Mouse (Mus musculus): ENCODE results near the gene Spout1. TPM values are rescaled to one million over a fixed set of nuclear protein-coding genes. Genes with fewer than 3 reads are reported as not detected.
A peak's percentile ranks its signal among the peaks of the same experiment; 100 is the strongest.

Spout1 gene
- total RNA-seq (2017), result 8.3 and 15.7 TPM in 2 replicates

GRCm38 (mm10) chr2:30177700-30178675 lies at the start of gene Spout1:
Gene Spout1 (minus strand): TSS chr2:30178459.
- peak; percentile 97 for ATAC-seq (ENCODE audit: extremely low read depth, insufficient number of reproducible peaks, low FRiP score, poor library complexity, severe bottlenecking)

DNA sequence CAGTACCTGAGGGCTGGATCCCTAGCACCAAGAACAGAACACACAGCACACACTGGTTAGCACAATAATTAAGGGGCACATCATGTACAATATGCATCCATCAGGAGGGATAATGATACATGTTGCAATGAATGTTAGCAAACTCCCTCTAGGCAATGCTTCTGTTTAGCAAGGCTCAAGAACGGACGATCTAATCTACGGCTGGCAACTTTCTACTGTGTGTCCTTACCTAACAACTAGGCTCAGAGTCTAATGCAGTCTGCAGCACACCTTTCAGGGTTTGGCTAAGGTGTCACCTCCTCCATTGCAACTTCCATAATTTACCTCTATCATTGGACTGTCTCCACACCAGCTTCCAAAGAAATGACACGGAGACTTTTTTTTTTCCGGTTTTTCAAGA lies 38.0 kb upstream of the Spout1 start:
- ATAC-seq (ENCODE audit: extremely low read depth, insufficient number of reproducible peaks, low FRiP score, poor library complexity, severe bottlenecking), result no peak

DNA sequence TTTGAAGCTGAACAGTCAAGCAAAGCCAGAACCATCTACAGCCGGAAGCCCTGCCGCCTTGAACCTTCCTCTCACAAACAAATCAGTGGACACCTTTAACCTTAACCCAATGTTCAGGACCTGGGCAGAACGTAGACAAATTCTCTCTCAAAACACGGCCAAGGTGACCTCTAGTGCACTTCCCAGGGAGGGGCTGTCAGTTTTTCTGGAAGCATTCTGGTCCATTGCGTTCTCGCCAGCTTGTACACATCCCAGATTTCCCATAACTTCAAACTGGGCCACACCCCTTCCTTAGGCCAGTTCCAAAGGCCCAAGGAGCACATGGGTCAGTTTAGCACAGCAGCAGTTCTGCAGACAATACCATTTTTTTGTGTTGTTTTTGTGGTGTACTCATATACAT lies 37.2 kb upstream of the Spout1 start:
- ATAC-seq (ENCODE audit: extremely low read depth, insufficient number of reproducible peaks, low FRiP score, poor library complexity, severe bottlenecking), result no peak

DNA sequence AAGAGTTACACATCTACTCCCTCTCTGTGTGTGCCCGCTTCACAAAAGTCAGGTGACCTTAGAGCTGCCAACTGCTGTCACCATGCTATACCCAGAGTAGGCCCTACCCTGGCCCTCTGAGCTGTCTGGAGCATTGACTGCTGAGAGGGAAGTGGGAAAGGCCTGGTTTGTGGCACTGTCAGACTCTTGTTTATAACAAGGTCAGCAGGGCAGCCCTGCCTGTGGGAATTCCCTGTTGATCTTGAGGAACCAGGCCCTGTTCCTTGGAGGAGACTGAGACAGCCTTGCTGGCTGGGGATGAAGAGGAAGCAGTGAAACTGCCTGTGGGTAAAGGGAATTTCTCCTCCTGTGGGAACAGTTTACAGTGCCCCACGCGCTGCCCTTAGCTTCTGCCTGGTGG lies 36.5 kb upstream of the Spout1 start:
- ATAC-seq (ENCODE audit: extremely low read depth, insufficient number of reproducible peaks, low FRiP score, poor library complexity, severe bottlenecking), result no peak

- ATAC-seq (ENCODE audit: extremely low read depth, insufficient number of reproducible peaks, low FRiP score, poor library complexity, severe bottlenecking), result no peak
These were observed 34.7 kb upstream of the Spout1 start for GRCm38 (mm10) chr2:30212951-30213350.

- no peak for ATAC-seq (ENCODE audit: extremely low read depth, insufficient number of reproducible peaks, low FRiP score, poor library complexity, severe bottlenecking)
These were observed 33.9 kb upstream of the Spout1 start for GRCm38 (mm10) chr2:30212169-30212545.

- ATAC-seq (ENCODE audit: extremely low read depth, insufficient number of reproducible peaks, low FRiP score, poor library complexity, severe bottlenecking), result no peak
These were observed 33.3 kb upstream of the Spout1 start for GRCm38 (mm10) chr2:30211408-30212168.

DNA sequence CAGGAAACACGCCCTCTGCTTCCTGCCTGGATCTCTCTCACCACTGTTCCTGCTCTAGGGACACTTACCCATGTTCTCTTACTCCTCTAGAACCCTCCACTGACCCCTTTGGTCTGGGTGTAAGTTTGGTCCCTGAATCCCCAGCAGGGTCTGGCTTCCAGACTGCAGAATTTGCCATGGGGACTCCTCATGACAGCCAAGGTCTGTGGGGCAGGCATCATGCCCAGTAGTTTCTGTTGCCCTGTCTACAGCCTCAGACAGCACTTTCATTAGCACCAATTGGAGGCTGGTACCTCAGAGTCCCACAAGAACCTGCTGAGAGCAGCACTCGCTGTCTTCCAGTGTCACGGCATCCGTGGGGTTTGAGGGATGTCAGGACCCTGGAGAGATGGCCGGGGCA lies 29.6 kb upstream of the Spout1 start:
- ATAC-seq (ENCODE audit: extremely low read depth, insufficient number of reproducible peaks, low FRiP score, poor library complexity, severe bottlenecking), result no peak

DNA sequence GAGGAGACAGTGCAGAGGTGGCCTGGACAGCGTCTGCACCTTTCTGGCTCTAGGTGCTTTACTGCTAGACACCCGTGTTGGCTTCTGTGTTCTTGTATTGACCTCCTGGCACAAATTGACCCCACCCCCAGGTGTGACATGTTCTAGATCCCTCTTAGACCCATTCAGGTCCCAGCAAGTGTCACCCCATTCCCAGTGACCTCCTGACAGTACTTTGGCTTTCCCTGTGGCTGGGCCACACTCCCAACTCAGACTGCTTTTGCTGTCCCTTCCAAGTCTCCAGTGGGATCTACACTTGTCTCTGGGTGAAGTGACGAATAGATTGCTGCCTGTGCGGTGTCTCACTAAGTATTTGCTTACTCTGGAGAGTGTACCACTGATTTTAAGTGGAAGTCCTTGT lies 29.1 kb upstream of the Spout1 start:
- ATAC-seq (ENCODE audit: extremely low read depth, insufficient number of reproducible peaks, low FRiP score, poor library complexity, severe bottlenecking), result no peak

DNA sequence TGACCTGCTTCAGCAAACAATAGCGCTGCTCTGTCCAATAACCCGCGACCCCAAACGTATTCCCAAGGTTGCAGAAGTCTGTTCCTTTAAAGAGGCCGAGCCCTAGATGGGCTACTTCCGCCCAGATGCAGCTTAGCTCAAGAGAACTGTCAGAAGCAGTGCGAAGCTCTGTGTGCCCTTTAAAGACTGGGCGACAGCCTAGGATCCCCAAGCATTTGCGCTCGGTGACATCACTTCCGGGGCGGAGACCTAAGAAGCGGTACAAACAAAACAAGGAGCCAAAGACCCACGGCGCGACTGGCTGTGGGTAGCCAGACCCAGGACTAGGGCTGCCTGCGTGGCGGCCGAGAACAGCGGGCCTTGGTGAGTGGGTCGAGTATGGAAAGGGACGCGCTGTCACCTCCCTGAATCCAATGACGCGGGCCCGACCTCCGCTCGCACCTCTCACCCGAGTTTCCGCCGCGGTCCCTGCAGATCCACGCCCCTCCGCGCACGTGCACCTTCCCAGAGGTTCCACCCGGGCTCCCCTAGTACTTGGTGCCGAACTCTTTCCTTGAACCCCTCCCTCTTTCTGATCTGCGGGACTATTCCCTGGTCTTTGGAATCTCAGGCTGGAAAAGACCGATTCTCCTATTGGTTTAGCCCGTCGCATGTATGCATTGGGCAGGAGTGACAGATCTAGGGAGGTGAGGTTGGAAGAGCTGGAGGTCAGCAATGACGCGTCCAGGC lies 27.5 kb upstream of the Spout1 start, which contains the start of gene Kyat1:
TSS of gene Kyat1 (minus strand) at position 219 of the 729 bp plus-strand sequence.
- peak; percentile 91 for ATAC-seq (ENCODE audit: extremely low read depth, insufficient number of reproducible peaks, low FRiP score, poor library complexity, severe bottlenecking)

GRCm38 (mm10) chr2:30205255-30205628 lies 27.0 kb upstream of the Spout1 start:
- ATAC-seq (ENCODE audit: extremely low read depth, insufficient number of reproducible peaks, low FRiP score, poor library complexity, severe bottlenecking), result 0 out of 2 replicates have a peak, but pooled peaks have one; percentile 2

- ATAC-seq (ENCODE audit: extremely low read depth, insufficient number of reproducible peaks, low FRiP score, poor library complexity, severe bottlenecking), result no peak
These were observed 25.2 kb upstream of the Spout1 start for GRCm38 (mm10) chr2:30203439-30203838.

DNA sequence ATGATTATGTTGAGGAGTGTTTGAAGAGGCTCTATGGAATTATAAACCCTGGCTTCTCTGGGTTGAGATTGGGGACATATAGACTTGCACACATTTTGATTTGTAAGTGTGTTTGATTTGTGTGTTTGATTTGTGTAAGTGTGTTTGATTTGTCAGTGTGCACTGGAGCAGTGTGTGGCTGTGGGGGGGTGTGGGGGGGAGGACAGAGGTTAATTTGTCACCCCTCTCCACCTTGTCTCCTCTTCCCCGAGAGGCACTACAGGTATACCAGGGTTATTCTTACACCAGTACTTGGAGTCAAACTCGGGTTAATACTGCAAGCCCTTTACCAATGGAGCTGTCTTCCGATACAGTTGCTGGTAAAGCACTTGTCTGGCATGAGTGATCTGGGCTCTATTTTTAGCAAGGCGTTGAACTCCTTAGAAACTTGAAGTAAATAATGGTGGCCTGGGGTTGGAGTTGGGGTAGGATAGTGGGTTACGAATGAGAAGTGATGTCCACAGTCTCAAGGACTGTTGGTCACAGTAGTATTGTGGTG lies 22.2 kb upstream of the Spout1 start:
- no peak for ATAC-seq (ENCODE audit: extremely low read depth, insufficient number of reproducible peaks, low FRiP score, poor library complexity, severe bottlenecking)

- ATAC-seq (ENCODE audit: extremely low read depth, insufficient number of reproducible peaks, low FRiP score, poor library complexity, severe bottlenecking), result no peak
These were observed 21.7 kb upstream of the Spout1 start for GRCm38 (mm10) chr2:30199984-30200383.

DNA sequence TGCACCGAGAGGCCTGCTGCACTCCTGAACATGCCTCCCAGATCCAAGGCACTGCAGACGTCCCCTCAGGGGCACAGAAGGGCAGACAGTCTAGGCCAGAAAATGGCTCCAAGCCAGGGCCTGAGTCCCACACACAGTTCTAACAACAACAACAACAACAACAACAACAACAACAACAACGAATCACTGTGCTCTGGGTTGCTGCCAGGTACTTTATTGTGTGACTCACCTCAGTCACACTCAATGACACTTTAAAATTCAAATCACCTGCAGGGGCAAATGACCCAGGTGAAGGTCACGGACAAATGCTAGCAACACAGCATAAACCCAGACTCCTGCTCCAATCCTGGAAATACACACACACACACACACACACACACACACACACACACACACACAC lies 19.8 kb upstream of the Spout1 start:
- ATAC-seq (ENCODE audit: extremely low read depth, insufficient number of reproducible peaks, low FRiP score, poor library complexity, severe bottlenecking), result no peak

DNA sequence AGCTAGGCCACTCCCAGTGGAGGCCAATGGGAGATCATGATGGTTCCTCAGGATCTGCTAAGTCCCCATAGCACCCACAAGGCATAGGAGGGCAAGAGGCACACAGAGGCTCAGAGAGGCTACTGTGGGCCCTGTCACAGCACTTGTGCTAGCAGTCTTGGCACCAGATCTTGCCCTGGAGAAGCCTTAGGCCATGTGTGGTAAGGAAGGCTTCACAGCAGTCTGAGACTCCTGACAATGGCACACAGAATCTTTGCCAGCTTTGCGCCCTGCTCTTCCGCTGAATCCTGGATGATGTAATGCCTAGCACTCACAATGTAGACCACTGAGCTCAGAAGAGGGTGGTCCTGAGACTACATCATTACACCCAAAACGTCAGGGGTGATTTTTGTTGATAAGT lies 16.4 kb upstream of the Spout1 start:
- ATAC-seq (ENCODE audit: extremely low read depth, insufficient number of reproducible peaks, low FRiP score, poor library complexity, severe bottlenecking), result no peak

DNA sequence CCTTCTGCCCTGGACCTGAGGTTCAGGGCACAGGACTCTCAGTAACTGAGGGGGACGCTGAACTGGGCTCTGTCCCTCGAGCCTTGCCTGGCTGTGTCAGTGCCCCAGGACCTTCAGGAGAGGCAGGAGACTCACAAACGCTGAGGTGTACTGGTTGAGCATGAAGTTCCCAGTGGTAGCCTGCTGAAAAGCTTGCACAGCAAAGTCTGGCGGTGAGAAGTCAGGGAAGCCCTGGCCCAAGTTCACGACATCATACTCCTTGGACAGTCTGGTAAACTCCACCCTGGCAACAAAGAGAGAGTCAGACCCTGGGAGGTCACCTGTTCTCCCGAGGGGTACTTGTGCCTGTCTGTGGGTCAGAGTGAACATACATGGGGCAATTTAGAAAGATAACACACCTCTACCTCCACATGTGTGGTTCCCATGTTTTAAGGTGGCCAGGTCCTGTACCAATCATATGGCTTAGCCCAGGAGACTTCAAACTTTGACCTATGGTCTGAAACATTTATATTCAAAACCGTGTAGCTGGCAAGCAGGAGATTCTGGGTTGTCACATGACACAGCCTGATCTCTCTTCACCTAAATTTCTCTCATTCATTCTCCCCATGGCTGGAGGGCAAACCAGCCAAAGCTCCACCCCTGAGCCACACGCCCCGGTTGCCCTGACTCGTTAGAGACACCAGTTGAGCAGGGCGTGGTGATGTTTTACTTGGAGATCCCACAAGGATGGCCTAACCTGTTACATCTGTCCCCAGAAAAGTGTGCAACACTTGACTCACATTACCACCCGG lies 13.7 kb upstream of the Spout1 start:
- no peak for ATAC-seq (ENCODE audit: extremely low read depth, insufficient number of reproducible peaks, low FRiP score, poor library complexity, severe bottlenecking)

DNA sequence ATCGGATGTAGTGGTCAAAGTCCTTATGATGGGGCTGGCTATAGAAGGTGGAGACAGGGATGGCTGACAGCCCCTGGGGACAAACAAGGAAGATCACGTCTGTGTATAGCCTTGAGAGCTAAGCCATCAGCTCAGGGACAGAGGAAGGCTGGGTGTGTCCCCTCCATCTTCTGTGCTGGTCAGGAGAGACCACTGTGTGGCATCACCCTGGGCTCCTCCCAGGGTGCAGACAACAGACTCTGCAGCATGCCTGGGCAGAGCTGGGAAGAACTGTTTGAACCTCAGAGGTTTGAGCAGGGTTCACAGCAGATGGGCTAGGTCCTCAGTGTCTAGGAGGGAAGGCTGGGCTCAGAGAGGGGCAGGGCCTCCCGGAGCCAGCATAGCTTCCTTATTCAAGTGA lies 7.4 kb upstream of the Spout1 start:
- ATAC-seq (ENCODE audit: extremely low read depth, insufficient number of reproducible peaks, low FRiP score, poor library complexity, severe bottlenecking), result no peak

Data from neutrophil, adult 5-6 weeks (primary cell).